Mouse (Mus musculus): Measurements from ENCODE around the gene Syt2. TPM values are rescaled to one million over a fixed set of nuclear protein-coding genes. Genes with fewer than 3 reads are reported as not detected.

Gene Syt2
- polyA plus RNA-seq, 1 experiment from 2014 or later = 1.2 TPM

DNA sequence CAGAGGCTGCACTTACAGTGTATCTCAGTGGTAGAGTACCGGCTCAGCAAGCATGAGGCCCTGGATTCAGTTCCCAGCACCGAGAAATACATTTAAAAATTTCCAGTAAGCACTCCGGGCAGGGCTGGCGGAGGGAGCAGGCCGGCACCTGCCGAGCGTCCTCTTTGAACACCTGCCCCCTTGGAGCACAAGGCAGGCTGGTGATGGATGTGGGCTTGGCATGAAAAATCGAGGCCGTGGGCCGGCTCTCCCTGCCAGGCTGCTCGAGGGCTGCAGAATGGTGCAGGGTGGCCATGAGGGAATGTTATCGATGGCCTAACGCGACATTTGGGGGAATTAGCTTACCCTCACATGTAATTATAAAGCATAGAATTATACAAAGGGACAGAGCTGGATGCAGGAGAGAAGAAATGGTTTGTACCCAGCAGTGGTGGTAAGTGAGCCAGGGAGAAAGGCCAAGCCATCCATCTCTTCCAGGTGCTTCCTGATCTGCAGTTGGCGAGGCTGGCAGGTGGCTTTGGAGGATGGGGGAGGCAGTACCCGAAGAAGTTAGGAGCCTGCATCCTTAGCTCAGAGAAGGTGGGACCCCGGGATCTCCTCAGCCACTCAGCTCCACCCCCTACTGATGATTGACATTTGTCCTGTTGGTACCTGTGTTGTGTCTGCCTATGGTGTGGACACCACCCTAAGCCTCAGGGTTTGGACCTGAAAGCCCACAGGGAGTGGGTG lies 51.2 kb downstream of the Syt2 start:
- no peaks in the 10 kb centered on the region for H3K9me3 ChIP-seq
- H3K27ac ChIP-seq = no peak overlapping the region
- H3K36me3 ChIP-seq (replicated peaks) = no peaks in the 10 kb centered on the region
- peaks cover 24% of the 10 kb centered on the region for H3K4me1 ChIP-seq
- 0 out of 2 replicates have a peak, but pooled peaks have one; percentile 17 for ATAC-seq (ENCODE audit: low FRiP score)
- 92% methylated on average over 17 of the region's 17 CpGs for WGBS
- no peak overlapping the region for H3K4me2 ChIP-seq
- H3K27me3 ChIP-seq = 0 out of 2 replicates have a peak, but pooled peaks cover 5% of the 10 kb centered on the region
- H3K9ac ChIP-seq = no peak overlapping the region
- H3K4me3 ChIP-seq (replicated peaks) = no peak overlapping the region

DNA sequence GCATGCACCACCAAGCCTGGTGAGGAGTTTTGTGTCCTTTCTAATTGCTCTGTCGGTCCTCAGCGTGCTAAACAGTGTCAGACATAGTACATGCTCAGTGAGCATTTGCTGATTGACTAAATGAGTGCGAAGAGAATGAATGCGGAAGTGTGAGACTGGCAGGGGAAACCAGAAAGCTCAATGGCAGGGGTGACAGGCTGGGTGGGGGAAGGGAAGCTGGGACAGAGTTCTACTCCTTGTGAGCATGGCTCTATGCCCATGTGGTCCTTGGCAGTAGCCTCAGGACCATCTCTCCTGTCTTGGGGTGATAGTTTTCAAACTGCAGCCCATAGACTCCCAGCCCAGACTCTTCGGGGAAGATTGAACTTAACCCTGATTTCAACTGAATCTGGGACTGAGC lies 52.0 kb downstream of the Syt2 start:
- ATAC-seq (ENCODE audit: low FRiP score) = no peak
- WGBS = 69% methylated on average over 5 of the region's 5 CpGs
- no peak overlapping the region for H3K4me2 ChIP-seq

DNA sequence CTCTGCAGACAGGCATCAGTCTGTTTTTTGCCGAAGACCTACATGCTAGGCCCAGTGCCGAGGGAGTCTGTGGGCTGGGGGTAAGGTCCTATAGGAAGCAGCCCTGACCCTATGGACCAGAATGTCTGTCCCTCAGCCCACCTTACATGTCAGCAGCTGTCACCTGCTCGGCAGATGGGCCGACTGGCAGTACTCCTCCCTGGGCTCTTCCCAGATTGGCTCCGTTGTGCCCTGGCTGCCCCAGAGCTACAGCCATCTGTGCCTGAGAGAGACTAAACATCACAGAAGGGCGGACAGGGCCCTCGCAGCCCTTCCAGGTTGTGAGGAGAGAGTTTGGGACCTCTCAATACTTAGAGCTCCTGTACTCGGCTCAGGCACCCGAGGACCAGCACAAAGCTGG lies 52.9 kb downstream of the Syt2 start:
- Histone ChIP-seq H3K4me3 (replicated peaks) (no peak overlapping the region), H3K9me3 (no peaks in the 10 kb centered on the region), H3K9ac (no peak overlapping the region), H3K27me3 (peaks cover 17% of the 10 kb centered on the region; the same call in 1 of the 2 replicates), H3K4me1 (peaks cover 24% of the 10 kb centered on the region), H3K27ac (no peak overlapping the region), H3K4me2 (no peak overlapping the region), H3K36me3 (replicated peaks) (no peaks in the 10 kb centered on the region)
- no peak for ATAC-seq (ENCODE audit: low FRiP score)
- WGBS = 71% methylated on average over 9 of the region's 9 CpGs

More for the DNA sequence above, 52.0 kb downstream of the Syt2 start:
- peaks cover 24% of the 10 kb centered on the region for H3K4me1 ChIP-seq
- 0 out of 2 replicates have a peak, but pooled peaks cover 8% of the 10 kb centered on the region for H3K27me3 ChIP-seq
- no peaks in the 10 kb centered on the region for H3K9me3 ChIP-seq
- H3K36me3 ChIP-seq (replicated peaks) = no peaks in the 10 kb centered on the region
- H3K4me3 ChIP-seq (replicated peaks) = no peak overlapping the region
- no peak overlapping the region for H3K27ac ChIP-seq
- no peak overlapping the region for H3K9ac ChIP-seq

DNA sequence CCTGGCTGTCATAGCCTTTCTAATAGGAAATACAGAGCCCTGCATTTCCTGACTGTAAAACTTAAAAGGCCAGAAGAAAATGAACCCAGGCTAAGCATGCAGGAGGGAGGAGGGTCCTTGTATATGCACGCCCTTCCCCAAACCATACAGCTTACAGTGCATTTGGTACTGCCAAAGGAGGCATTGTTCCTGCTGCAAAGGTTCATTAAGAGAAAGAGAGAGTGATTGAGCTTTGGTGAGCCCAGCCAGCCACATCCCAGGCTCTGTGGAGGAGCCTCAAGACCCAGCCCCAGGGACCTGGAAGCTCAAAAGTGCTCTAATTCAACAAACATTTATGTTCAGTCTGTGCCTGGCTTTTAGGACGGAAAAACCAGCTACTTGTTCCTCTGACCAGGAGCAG lies 53.7 kb downstream of the Syt2 start:
- Histone ChIP-seq H3K4me2 (no peak overlapping the region), H3K27me3 (peaks cover 25% of the 10 kb centered on the region; the same call in 1 of the 2 replicates), H3K9ac (no peak overlapping the region), H3K4me3 (replicated peaks) (no peak overlapping the region), H3K27ac (0 out of 2 replicates have a peak overlapping the region, but pooled peaks have one; percentile 2), H3K9me3 (no peaks in the 10 kb centered on the region), H3K36me3 (replicated peaks) (no peaks in the 10 kb centered on the region), H3K4me1 (peaks cover 24% of the 10 kb centered on the region)
- no peak for ATAC-seq (ENCODE audit: low FRiP score)
- 22% methylated on average over 2 of the region's 2 CpGs for WGBS

DNA sequence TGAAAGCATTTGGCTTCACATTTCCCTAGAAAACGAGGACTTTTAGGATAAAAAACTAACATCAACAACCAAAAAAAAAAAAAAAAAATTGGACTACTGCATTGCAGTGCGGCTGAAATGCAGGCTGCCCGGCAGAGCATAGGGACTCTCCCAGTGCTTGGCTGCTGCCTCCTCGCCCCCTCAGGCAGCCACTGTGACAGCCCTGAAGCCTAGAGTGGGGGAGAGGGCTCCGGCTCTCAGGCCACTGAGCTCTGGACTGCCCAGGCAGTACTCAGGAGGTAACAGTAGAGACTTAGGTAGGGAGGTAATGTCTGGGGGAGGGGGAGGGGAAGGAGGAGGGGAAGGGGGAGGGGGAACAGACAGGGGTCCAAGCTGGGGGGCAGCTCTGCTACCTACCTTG lies 54.2 kb downstream of the Syt2 start:
- no peak overlapping the region for H3K27ac ChIP-seq
- H3K9me3 ChIP-seq = no peaks in the 10 kb centered on the region
- WGBS = 23% methylated on average over 5 of the region's 5 CpGs
- no peak overlapping the region for H3K9ac ChIP-seq
- H3K27me3 ChIP-seq = peaks cover 30% of the 10 kb centered on the region
- H3K4me1 ChIP-seq = peaks cover 24% of the 10 kb centered on the region
- H3K36me3 ChIP-seq (replicated peaks) = no peaks in the 10 kb centered on the region
- no peak overlapping the region for H3K4me3 ChIP-seq (replicated peaks)
- H3K4me2 ChIP-seq = no peak overlapping the region
- ATAC-seq (ENCODE audit: low FRiP score) = 0 out of 2 replicates have a peak, but pooled peaks have one; percentile 33

DNA sequence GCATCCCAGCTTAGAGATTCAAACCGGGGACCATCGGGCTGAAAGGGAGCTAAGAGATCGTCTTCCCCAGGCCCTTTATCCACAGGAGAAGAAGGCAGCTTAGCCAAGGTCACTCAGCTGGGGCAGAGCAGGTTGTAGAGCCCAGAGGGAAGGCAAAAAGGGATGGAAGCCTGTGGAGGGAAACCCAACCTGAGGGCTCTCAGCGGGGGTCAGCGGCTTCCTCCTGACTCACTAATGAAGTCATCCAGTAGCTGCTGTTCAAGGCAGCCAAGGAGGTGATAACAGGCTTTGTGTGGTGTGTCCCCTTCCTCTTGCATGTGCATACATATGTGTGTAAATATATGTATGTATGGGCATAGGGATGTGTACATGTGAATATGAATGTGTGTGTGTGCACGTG lies 54.7 kb downstream of the Syt2 start:
- no peak overlapping the region for H3K4me3 ChIP-seq (replicated peaks)
- no peak overlapping the region for H3K9ac ChIP-seq
- H3K9me3 ChIP-seq = no peaks in the 10 kb centered on the region
- H3K27ac ChIP-seq = no peak overlapping the region
- H3K36me3 ChIP-seq (replicated peaks) = no peaks in the 10 kb centered on the region
- no peak overlapping the region for H3K4me2 ChIP-seq
- H3K27me3 ChIP-seq = peaks cover 35% of the 10 kb centered on the region
- peaks cover 24% of the 10 kb centered on the region for H3K4me1 ChIP-seq
- no peak for ATAC-seq (ENCODE audit: low FRiP score)
- WGBS = 25% methylated on average over 6 of the region's 6 CpGs

DNA sequence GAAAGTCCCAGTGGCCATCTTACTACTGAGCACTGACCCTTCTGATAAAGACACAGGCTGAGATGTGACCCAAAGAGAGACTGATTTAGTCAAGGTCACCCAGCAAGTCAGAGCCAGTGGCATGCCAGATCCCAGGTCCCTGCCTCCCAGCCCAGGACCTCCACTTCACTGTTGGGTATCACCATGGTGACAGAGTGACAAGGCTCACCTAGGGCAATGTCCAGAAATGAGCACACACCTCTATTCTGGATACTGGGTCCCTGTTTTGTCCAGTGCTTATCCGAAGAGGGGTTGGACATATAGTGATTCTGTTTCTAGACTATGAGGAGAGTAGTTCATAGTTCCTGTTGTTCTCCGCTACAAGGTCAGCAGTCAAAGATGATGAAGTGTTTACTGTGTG lies 56.8 kb downstream of the Syt2 start:
- Histone ChIP-seq H3K9me3 (no peaks in the 10 kb centered on the region), H3K4me1 (peaks cover 26% of the 10 kb centered on the region), H3K4me2 (no peak overlapping the region), H3K27ac (no peak overlapping the region), H3K4me3 (replicated peaks) (no peak overlapping the region), H3K9ac (no peak overlapping the region), H3K36me3 (replicated peaks) (no peaks in the 10 kb centered on the region), H3K27me3 (peaks cover 56% of the 10 kb centered on the region)
- WGBS = 80% methylated on average over 2 of the region's 2 CpGs
- no peak for ATAC-seq (ENCODE audit: low FRiP score)

DNA sequence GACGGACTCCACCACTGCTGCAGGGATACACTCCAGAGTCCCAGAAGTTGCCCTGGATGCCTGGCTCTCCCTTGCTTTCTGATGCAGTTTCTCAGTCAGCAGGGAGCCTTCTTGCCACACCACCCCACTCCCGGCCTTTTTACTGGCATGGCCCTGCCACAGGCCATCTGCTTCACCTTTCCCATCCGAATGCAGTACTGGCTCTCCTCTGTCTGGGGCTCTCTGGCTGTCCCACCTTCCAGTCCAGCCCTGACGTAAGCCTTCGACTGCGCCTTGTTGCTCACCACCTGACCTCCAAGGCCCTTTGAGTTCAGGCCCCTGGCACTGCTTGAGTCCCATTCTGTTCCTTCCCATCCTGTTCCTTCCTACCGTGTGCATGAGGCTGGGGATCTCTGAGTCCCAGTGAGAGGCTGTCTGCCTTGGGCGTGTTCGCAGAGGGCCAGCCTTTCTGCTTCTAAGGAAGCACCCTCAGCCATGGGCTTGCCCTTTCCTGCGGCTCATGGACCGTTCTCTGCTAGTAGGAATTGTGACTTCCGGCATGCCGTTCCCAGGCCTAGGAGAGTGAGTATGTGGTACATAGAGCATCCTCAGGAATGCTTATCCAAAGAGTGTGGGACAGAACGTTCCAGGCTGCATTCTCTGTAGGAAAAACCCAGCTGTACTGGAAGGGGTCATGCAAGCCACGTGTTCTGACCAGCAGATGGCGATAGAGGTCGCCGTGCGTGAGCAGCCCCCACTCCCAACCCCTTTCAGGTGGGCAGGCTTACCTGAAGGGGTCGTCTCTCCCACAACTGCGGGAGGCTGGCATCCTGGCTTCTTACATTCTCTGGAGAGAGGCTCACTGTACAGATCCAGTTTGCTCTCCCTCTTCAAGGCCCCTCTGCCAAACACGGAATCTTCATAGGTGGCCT lies 58.2 kb downstream of the Syt2 start:
- Histone ChIP-seq H3K27me3 (peaks cover 68% of the 10 kb centered on the region), H3K9me3 (no peaks in the 10 kb centered on the region), H3K36me3 (replicated peaks) (no peaks in the 10 kb centered on the region), H3K9ac (no peak overlapping the region), H3K27ac (no peak overlapping the region), H3K4me3 (replicated peaks) (no peak overlapping the region), H3K4me2 (no peak overlapping the region), H3K4me1 (peaks cover 28% of the 10 kb centered on the region)
- no peak for ATAC-seq (ENCODE audit: low FRiP score)
- whole genome bisulfite sequencing = 33% methylated on average over 22 of the region's 22 CpGs

DNA sequence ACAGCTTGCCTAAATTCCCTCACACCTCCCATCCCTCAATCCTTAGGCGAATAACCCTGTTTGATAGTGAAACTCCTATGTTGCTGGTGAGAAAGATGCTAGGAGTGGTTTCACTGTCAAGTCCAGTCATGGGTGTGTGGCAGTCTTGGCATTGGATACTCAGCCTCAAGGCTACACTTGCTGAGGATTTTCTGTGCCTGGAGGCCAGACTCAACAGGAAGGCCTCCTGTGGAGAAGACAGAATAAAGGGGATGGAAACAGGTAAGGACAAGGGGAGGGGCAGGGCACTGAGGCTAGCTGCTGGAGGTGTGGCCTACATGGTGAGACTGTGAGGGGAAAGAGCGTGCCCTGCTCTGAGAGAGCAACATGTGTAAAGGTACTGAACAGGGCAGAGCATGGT lies 60.1 kb downstream of the Syt2 start:
- peaks cover 30% of the 10 kb centered on the region for H3K4me1 ChIP-seq
- 32% methylated on average over 2 of the region's 2 CpGs for WGBS

DNA sequence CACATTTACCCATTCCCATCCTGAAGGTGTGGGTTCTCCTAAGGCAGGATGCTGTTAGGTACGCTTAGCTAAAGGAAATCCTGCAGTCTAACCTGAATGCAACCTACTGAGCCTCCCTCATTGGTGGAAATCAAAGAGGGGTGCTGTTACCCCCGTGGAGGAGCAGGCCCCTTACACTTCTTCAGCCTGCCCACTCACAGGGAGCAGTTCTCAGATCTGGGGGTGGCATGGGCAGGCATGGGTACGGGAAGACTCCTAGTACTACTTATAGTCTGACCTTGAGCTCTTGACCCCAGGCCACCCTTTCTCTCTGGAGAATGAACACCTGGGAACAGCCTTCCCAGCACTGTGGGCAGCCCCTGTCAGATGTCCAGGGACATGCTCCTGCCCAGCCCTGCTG lies 61.0 kb downstream of the Syt2 start:
- Histone ChIP-seq H3K36me3 (replicated peaks) (no peaks in the 10 kb centered on the region), H3K27me3 (peaks cover 87% of the 10 kb centered on the region), H3K9me3 (no peaks in the 10 kb centered on the region), H3K9ac (no peak overlapping the region), H3K27ac (no peak overlapping the region), H3K4me1 (peaks cover 30% of the 10 kb centered on the region), H3K4me3 (replicated peaks) (no peak overlapping the region), H3K4me2 (no peak overlapping the region)
- 76% methylated on average over 3 of the region's 3 CpGs for WGBS
- ATAC-seq (ENCODE audit: low FRiP score) = no peak

More for the DNA sequence above, 60.1 kb downstream of the Syt2 start:
- Histone ChIP-seq H3K4me3 (replicated peaks) (no peak overlapping the region), H3K9me3 (no peaks in the 10 kb centered on the region), H3K27ac (no peak overlapping the region), H3K4me2 (no peak overlapping the region), H3K9ac (no peak overlapping the region), H3K27me3 (peaks cover 86% of the 10 kb centered on the region), H3K36me3 (replicated peaks) (no peaks in the 10 kb centered on the region)
- ATAC-seq (ENCODE audit: low FRiP score) = no peak

DNA sequence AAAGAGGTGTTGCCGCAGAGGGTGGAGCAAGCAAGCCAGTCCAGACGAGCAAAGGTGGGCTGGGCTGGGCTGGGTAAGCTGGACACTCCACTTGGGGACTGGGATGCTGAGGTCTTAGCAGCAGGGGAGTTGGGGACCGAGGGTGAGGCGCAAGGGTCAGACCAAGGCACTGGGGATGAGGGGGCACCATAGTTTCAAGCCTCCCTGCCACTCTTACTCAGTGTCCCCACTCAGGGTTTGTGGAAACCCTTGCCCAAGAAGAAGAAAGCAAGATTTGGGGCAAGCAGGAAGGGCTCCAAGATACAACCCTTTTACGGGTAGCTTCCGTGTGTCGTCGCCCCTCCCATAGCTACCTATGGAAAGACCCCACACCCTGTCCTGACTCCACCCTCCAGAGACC lies 61.8 kb downstream of the Syt2 start:
- H3K9ac ChIP-seq = peak overlapping the region; percentile 65
- H3K9me3 ChIP-seq = no peaks in the 10 kb centered on the region
- peak overlapping the region; percentile 52 for H3K4me3 ChIP-seq (replicated peaks)
- no peaks in the 10 kb centered on the region for H3K36me3 ChIP-seq (replicated peaks)
- H3K4me2 ChIP-seq = peak overlapping the region; percentile 93
- WGBS = 8% methylated on average over 8 of the region's 8 CpGs
- peaks cover 32% of the 10 kb centered on the region for H3K4me1 ChIP-seq
- ATAC-seq (ENCODE audit: low FRiP score) = no peak
- H3K27me3 ChIP-seq = peaks cover 89% of the 10 kb centered on the region
- H3K27ac ChIP-seq = no peak overlapping the region

DNA sequence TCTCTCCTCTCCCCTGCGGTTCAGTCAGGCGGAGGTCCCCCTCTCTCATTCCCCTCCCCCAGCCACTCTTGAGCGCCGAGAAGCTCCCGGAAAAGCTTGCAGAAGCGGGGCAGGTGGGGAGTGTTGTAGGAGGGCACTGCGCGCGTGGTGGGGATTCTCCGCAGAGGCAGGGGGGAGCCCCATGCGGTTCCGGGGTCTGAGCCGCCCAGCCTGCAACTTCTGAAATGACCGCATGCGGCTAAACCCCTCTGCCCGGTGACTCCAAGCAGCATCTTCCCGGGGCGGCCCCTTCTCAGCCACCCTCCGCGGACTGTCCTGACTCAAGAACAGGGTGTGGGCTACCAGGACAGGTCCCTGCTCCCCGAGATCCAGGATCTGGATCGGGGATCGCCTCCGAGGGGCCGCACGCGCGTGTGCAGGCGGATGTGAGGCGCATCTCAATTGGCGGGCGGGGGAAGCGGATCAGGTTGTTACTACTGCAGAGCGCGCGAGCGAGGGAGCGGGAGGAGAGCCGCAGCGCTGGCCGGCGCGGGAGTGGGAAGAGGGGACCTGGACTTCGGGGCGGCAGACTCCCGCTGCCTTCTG lies 62.4 kb downstream of the Syt2 start:
- Histone ChIP-seq H3K9me3 (no peaks in the 10 kb centered on the region), H3K4me1 (peaks cover 38% of the 10 kb centered on the region), H3K27me3 (peaks cover 86% of the 10 kb centered on the region), H3K27ac (no peak overlapping the region), H3K36me3 (replicated peaks) (no peaks in the 10 kb centered on the region), H3K4me2 (peak overlapping the region; percentile 93), H3K4me3 (replicated peaks) (peak overlapping the region; percentile 52), H3K9ac (peak overlapping the region; percentile 65)
- 1% methylated on average over 46 of the region's 46 CpGs for WGBS
- ATAC-seq (ENCODE audit: low FRiP score) = peak; percentile 69

Data from forebrain, embryonic 12.5 days (tissue).